Mouse (Mus musculus): ENCODE measurements around the gene Sirt2. TPM values are rescaled to one million over a fixed set of nuclear protein-coding genes. Genes with fewer than 3 reads are reported as not detected.

Sirt2 gene
- polyA plus RNA-seq, 1 experiment from 2014 or later, result 67.3 TPM

GRCm38 (mm10) chr7:28810107-28811066 lies 43.9 kb downstream of the Sirt2 start:
- WGBS, result under 1% methylated on average over 70 of the region's 70 CpGs
- peak; percentile 92 for ATAC-seq (ENCODE audit: low FRiP score, low TSS enrichment)
- peak overlapping the region; percentile 86 for H3K4me3 ChIP-seq (ENCODE audit: low read length)
- peak overlapping the region; percentile 100 for H3K27ac ChIP-seq (ENCODE audit: low read length)
- H3K9ac ChIP-seq (replicated peaks; ENCODE audit: low read length), result peak overlapping the region; percentile 97
- peaks cover 29% of the 10 kb centered on the region for H3K36me3 ChIP-seq (ENCODE audit: insufficient read depth, low read length)
- no peaks in the 10 kb centered on the region for H3K27me3 ChIP-seq (ENCODE audit: insufficient read depth, low read length)
- H3K4me1 ChIP-seq (ENCODE audit: insufficient read depth, low read length), result peaks cover 43% of the 10 kb centered on the region
- no peaks in the 10 kb centered on the region for H3K9me3 ChIP-seq (ENCODE audit: low read length)
- peak overlapping the region; percentile 98 for H3K4me2 ChIP-seq (replicated peaks; ENCODE audit: low read depth, low read length)

GRCm38 (mm10) chr7:28811228-28811627 lies 44.7 kb downstream of the Sirt2 start:
- H3K27me3 ChIP-seq (ENCODE audit: insufficient read depth, low read length), result no peaks in the 10 kb centered on the region
- H3K4me2 ChIP-seq (replicated peaks; ENCODE audit: low read depth, low read length), result peak overlapping the region; percentile 92
- WGBS, result under 1% methylated on average over 40 of the region's 40 CpGs
- H3K9ac ChIP-seq (replicated peaks; ENCODE audit: low read length), result peak overlapping the region; percentile 97
- peaks cover 37% of the 10 kb centered on the region for H3K36me3 ChIP-seq (ENCODE audit: insufficient read depth, low read length)
- H3K4me1 ChIP-seq (ENCODE audit: insufficient read depth, low read length), result peaks cover 51% of the 10 kb centered on the region
- ATAC-seq (ENCODE audit: low FRiP score, low TSS enrichment), result peak; percentile 20; the same call in 1 of the 2 replicates
- H3K27ac ChIP-seq (ENCODE audit: low read length), result peak overlapping the region; percentile 99
- H3K9me3 ChIP-seq (ENCODE audit: low read length), result no peaks in the 10 kb centered on the region
- peak overlapping the region; percentile 86 for H3K4me3 ChIP-seq (ENCODE audit: low read length)

DNA sequence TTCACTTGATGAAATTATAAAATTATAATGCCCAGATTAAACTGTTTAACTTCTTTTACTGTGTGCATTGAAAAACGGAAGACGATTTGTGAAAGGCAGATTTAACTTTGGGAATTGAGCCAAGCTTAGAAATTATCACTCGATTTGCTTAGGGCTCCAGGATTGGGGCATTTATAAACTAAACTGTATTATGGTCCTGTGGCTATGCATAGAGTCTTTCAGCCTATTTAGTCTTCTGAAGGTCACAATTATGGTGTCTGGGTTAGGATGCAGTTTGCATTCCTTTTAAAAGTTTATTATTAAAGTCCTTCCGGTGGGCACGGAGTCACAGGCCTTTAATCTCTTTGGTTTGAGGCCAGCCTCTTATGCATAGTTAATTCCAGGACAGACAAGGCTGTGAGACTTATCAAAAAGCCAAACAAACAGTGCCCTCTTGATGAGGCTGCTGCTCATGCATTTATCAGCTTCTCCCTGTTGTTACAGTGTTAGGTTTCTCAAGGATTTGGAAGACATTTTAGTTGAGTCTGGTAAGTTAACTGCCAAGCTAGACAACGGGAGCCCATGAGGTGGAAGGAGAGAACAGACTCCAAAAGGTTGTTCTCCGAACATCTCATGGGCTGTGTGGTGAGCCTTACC lies 45.2 kb downstream of the Sirt2 start:
- Histone ChIP-seq H3K27ac (ENCODE audit: low read length) (peak overlapping the region; percentile 99), H3K4me3 (ENCODE audit: low read length) (peak overlapping the region; percentile 86), H3K4me1 (ENCODE audit: insufficient read depth, low read length) (peaks cover 53% of the 10 kb centered on the region), H3K27me3 (ENCODE audit: insufficient read depth, low read length) (no peaks in the 10 kb centered on the region), H3K9ac (replicated peaks; ENCODE audit: low read length) (peak overlapping the region; percentile 97), H3K4me2 (replicated peaks; ENCODE audit: low read depth, low read length) (peak overlapping the region; percentile 92), H3K36me3 (ENCODE audit: insufficient read depth, low read length) (peaks cover 43% of the 10 kb centered on the region), H3K9me3 (ENCODE audit: low read length) (no peaks in the 10 kb centered on the region)
- WGBS, result 5% methylated on average over 7 of the region's 7 CpGs
- no peak for ATAC-seq (ENCODE audit: low FRiP score, low TSS enrichment)

- no peak for ATAC-seq (ENCODE audit: low FRiP score, low TSS enrichment)
- Histone ChIP-seq H3K4me1 (ENCODE audit: insufficient read depth, low read length) (peaks cover 59% of the 10 kb centered on the region), H3K27ac (ENCODE audit: low read length) (peak overlapping the region; percentile 99; the same call in 1 of the 2 replicates)
These were observed 45.9 kb downstream of the Sirt2 start for GRCm38 (mm10) chr7:28812436-28812835.

DNA sequence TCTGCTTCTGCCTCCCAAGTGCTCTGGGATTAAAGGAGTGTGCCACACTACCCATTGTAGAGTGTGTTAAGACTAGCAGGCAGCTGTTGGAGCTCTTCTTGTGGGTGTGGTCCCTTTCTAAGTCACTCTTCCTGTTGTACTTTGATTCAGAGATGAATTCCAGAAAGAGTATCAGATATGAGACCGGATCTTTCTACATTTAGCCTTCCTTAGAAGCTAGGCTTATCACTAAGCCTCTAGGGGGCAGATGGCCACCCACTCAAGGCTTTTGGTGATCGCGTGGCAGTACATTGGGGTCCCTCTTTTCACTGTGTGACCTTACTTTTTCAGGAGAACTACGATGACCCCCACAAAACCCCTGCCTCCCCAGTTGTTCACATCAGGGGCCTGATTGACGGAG lies 46.4 kb downstream of the Sirt2 start:
- Histone ChIP-seq H3K4me3 (ENCODE audit: low read length) (peak overlapping the region; percentile 86), H3K4me1 (ENCODE audit: insufficient read depth, low read length) (peaks cover 57% of the 10 kb centered on the region), H3K4me2 (replicated peaks; ENCODE audit: low read depth, low read length) (peak overlapping the region; percentile 92), H3K36me3 (ENCODE audit: insufficient read depth, low read length) (peaks cover 55% of the 10 kb centered on the region), H3K9me3 (ENCODE audit: low read length) (no peaks in the 10 kb centered on the region), H3K27ac (ENCODE audit: low read length) (no peak overlapping the region), H3K9ac (replicated peaks; ENCODE audit: low read length) (peak overlapping the region; percentile 97), H3K27me3 (ENCODE audit: insufficient read depth, low read length) (no peaks in the 10 kb centered on the region)
- 72% methylated on average over 5 of the region's 5 CpGs for WGBS
- ATAC-seq (ENCODE audit: low FRiP score, low TSS enrichment), result no peak

More at GRCm38 (mm10) chr7:28812436-28812835, 45.9 kb downstream of the Sirt2 start:
- no peaks in the 10 kb centered on the region for H3K9me3 ChIP-seq (ENCODE audit: low read length)
- H3K4me3 ChIP-seq (ENCODE audit: low read length), result peak overlapping the region; percentile 86
- H3K9ac ChIP-seq (replicated peaks; ENCODE audit: low read length), result peak overlapping the region; percentile 97
- H3K36me3 ChIP-seq (ENCODE audit: insufficient read depth, low read length), result peaks cover 49% of the 10 kb centered on the region
- 51% methylated on average over 4 of the region's 4 CpGs for WGBS
- H3K27me3 ChIP-seq (ENCODE audit: insufficient read depth, low read length), result no peaks in the 10 kb centered on the region
- peak overlapping the region; percentile 92 for H3K4me2 ChIP-seq (replicated peaks; ENCODE audit: low read depth, low read length)

DNA sequence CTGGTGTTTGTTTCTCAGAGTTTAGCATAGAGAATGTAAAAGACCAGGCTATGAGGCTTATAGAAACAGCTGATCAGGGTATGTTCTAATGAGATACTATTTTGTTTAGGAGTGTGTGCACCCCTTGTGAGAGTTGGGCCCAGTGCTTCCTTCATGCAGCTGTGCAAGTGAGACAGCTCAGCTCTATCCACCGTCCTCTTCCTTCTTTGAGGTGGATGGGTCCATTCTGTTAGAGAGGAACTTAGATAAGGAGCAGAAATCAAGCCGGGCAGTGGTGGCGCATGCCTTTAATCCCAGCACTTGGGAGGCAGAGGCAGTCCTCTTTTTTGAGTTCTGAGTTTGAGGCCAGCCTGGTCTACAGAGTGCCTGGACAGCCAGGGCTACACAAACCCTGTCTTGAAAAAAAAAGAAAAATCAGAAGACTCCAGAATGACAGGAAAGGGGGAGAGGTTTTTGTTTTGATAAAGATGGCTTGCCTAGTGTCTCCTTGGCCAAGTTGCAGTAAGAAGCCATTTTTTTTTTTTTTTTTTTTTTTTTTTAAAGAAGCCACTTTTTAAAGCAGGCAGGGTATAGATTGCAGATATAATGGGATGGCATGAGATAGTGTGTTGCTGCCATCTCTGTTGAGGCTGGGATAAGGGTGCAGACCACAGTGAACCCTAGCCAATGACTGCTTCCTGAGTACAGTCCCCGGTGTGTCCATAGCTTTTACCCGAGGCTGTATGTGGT lies 47.9 kb downstream of the Sirt2 start:
- Histone ChIP-seq H3K4me3 (ENCODE audit: low read length) (no peak overlapping the region), H3K9ac (replicated peaks; ENCODE audit: low read length) (no peak overlapping the region), H3K4me2 (replicated peaks; ENCODE audit: low read depth, low read length) (no peak overlapping the region), H3K27me3 (ENCODE audit: insufficient read depth, low read length) (no peaks in the 10 kb centered on the region), H3K36me3 (ENCODE audit: insufficient read depth, low read length) (peaks cover 69% of the 10 kb centered on the region), H3K27ac (ENCODE audit: low read length) (no peak overlapping the region), H3K9me3 (ENCODE audit: low read length) (no peaks in the 10 kb centered on the region), H3K4me1 (ENCODE audit: insufficient read depth, low read length) (peaks cover 56% of the 10 kb centered on the region)
- ATAC-seq (ENCODE audit: low FRiP score, low TSS enrichment), result no peak
- WGBS, result 90% methylated on average over 5 of the region's 5 CpGs

DNA sequence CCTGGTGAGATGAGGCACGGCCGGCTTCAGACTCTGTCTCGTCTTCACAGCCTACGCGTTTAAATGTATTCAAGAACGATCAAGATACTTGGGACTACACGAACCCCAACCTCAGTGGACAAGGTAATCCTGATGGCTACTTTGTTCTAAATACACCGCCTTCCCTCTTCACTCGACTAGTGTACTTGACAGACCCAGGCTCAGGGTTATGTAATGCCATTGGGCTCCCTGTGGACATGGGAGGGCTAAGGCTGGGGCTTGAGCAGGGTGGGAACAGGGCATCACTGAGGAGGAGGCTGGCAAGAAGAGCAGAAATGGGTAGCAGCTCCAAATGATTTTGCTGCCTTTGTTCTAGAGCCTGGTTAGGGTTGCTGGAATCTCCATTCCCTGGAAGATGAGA lies 48.7 kb downstream of the Sirt2 start:
- Histone ChIP-seq H3K4me1 (ENCODE audit: insufficient read depth, low read length) (peaks cover 63% of the 10 kb centered on the region), H3K27ac (ENCODE audit: low read length) (no peak overlapping the region), H3K4me2 (replicated peaks; ENCODE audit: low read depth, low read length) (no peak overlapping the region), H3K4me3 (ENCODE audit: low read length) (no peak overlapping the region), H3K9me3 (ENCODE audit: low read length) (no peaks in the 10 kb centered on the region), H3K36me3 (ENCODE audit: insufficient read depth, low read length) (peaks cover 77% of the 10 kb centered on the region), H3K27me3 (ENCODE audit: insufficient read depth, low read length) (no peaks in the 10 kb centered on the region), H3K9ac (replicated peaks; ENCODE audit: low read length) (no peak overlapping the region)
- 91% methylated on average over 9 of the region's 9 CpGs for WGBS
- ATAC-seq (ENCODE audit: low FRiP score, low TSS enrichment), result no peak

GRCm38 (mm10) chr7:28816201-28816600 lies 49.7 kb downstream of the Sirt2 start:
- Histone ChIP-seq H3K27ac (ENCODE audit: low read length) (no peak overlapping the region; the same call in 1 of the 2 replicates), H3K4me1 (ENCODE audit: insufficient read depth, low read length) (peaks cover 67% of the 10 kb centered on the region)

GRCm38 (mm10) chr7:28816920-28817319 lies 50.4 kb downstream of the Sirt2 start:
- Histone ChIP-seq H3K27ac (ENCODE audit: low read length) (no peak overlapping the region), H3K27me3 (ENCODE audit: insufficient read depth, low read length) (no peaks in the 10 kb centered on the region), H3K36me3 (ENCODE audit: insufficient read depth, low read length) (peaks cover 94% of the 10 kb centered on the region), H3K4me3 (ENCODE audit: low read length) (no peak overlapping the region), H3K9me3 (ENCODE audit: low read length) (no peaks in the 10 kb centered on the region), H3K4me2 (replicated peaks; ENCODE audit: low read depth, low read length) (no peak overlapping the region), H3K4me1 (ENCODE audit: insufficient read depth, low read length) (peaks cover 66% of the 10 kb centered on the region), H3K9ac (replicated peaks; ENCODE audit: low read length) (no peak overlapping the region)
- no peak for ATAC-seq (ENCODE audit: low FRiP score, low TSS enrichment)
- WGBS, result 87% methylated on average over 10 of the region's 10 CpGs

More at GRCm38 (mm10) chr7:28816201-28816600, 49.7 kb downstream of the Sirt2 start:
- 74% methylated on average over 9 of the region's 9 CpGs for WGBS
- Histone ChIP-seq H3K4me2 (replicated peaks; ENCODE audit: low read depth, low read length) (no peak overlapping the region), H3K36me3 (ENCODE audit: insufficient read depth, low read length) (peaks cover 87% of the 10 kb centered on the region), H3K9me3 (ENCODE audit: low read length) (no peaks in the 10 kb centered on the region), H3K27me3 (ENCODE audit: insufficient read depth, low read length) (no peaks in the 10 kb centered on the region), H3K4me3 (ENCODE audit: low read length) (no peak overlapping the region), H3K9ac (replicated peaks; ENCODE audit: low read length) (no peak overlapping the region)
- ATAC-seq (ENCODE audit: low FRiP score, low TSS enrichment), result no peak

All from kidney, embryonic 16.5 days (tissue).